Mouse (Mus musculus) stomach, embryonic 15.5 days (tissue): ENCODE measurements around the gene Olfr215. TPM values are rescaled to one million over a fixed set of nuclear protein-coding genes. Genes with fewer than 3 reads are reported as not detected.
"Not testable (repeated sequence)": the region's sequence is repeated elsewhere in the genome, so short reads cannot be mapped to it uniquely, and the experiment has no call there.

ENCODE experiments used
- ATAC-seq: fragments of 200-750 bp; cut with Nextera tagmentation; 2 replicates; pipeline ENCODE4 v1.8.0; 2017; ENCODE audit warnings: low read depth, moderate number of reproducible peaks, moderate TSS enrichment; ENCODE audit not compliant: insufficient read depth, low FRiP score
- H3K27ac ChIP-seq: fragments of 300-500 bp; sonication (generic); 2 replicates; pipeline ENCODE4 v1.5.1; 2015; ENCODE audit warnings: mild to moderate bottlenecking, inconsistent platforms
- H3K27me3 ChIP-seq: fragments of 300-500 bp; sonication (generic); replicated peaks from 2 replicates; pipeline ENCODE4 v1.6.1; 2015; ENCODE audit warnings: inconsistent platforms
- H3K36me3 ChIP-seq: fragments of 300-500 bp; sonication (generic); 2 replicates; pipeline ENCODE4 v1.6.1; 2015; ENCODE audit warnings: inconsistent platforms
- H3K4me1 ChIP-seq: fragments of 300-500 bp; sonication (generic); 2 replicates; pipeline ENCODE4 v1.6.1; 2015; ENCODE audit warnings: inconsistent platforms
- H3K4me2 ChIP-seq: fragments of 300-500 bp; sonication (generic); 2 replicates; pipeline ENCODE4 v1.6.1; 2015; ENCODE audit warnings: mild to moderate bottlenecking, inconsistent platforms
- H3K4me3 ChIP-seq: fragments of 300-500 bp; sonication (generic); replicated peaks from 2 replicates; pipeline ENCODE4 v1.5.1; 2015; ENCODE audit warnings: inconsistent platforms
- H3K9ac ChIP-seq: fragments of 300-500 bp; sonication (generic); 2 replicates; pipeline ENCODE4 v1.6.1; 2015; ENCODE audit warnings: inconsistent platforms
- H3K9me3 ChIP-seq: fragments of 300-500 bp; sonication (generic); 2 replicates; pipeline ENCODE4 v1.6.1; 2016; ENCODE audit warnings: inconsistent platforms
- WGBS: fragments of 180-500 bp; shearing (Covaris S2); methylation state at CpG from one replicate; pipeline ENCODE4 v1.1.7; 2015; 5-methylcytosine and 5-hydroxymethylcytosine counted together
- polyA plus RNA-seq: library from polyadenylated mRNA; unstranded; fragments of >200 nt; fragmentation: Nextera tagmentation; extraction: Ambion mirVana; gene quantifications from 2 replicates; pipeline ENCODE4 v1.2.1, GENCODE M21; 2015

The Olfr215 gene
- polyA plus RNA-seq, 1 experiment from 2014 or later: not detected

GRCm38 (mm10) chr6:116554952-116555351 lies 29.0 kb downstream of the Olfr215 start:
- H3K4me3 ChIP-seq: no peak overlapping the region
- H3K4me2 ChIP-seq: no peak overlapping the region
- no peak overlapping the region for H3K27ac ChIP-seq
- H3K4me1 ChIP-seq: no peaks in the 10 kb centered on the region
- H3K27me3 ChIP-seq: no peaks in the 10 kb centered on the region
- no peaks in the 10 kb centered on the region for H3K36me3 ChIP-seq
- no peak overlapping the region for H3K9ac ChIP-seq
- ATAC-seq: no peak
- no peaks in the 10 kb centered on the region for H3K9me3 ChIP-seq
- WGBS: 53% methylated on average over 3 of the region's 3 CpGs

- WGBS: 68% methylated on average over 1 of the region's 1 CpGs
- Histone ChIP-seq H3K27ac (no peak within 1 kb of the TSS), H3K36me3 (no peaks in the 10 kb centered on the region), H3K4me1 (no peaks in the 10 kb centered on the region), H3K27me3 (no peaks in the 10 kb centered on the region), H3K9ac (no peak within 1 kb of the TSS), H3K4me2 (no peak within 1 kb of the TSS), H3K9me3 (no peaks in the 10 kb centered on the region), H3K4me3 (no peak within 1 kb of the TSS)
- no peak for ATAC-seq
These were observed 30.1 kb downstream of the Olfr215 start, which contains the start of gene Olfr214 for GRCm38 (mm10) chr6:116553935-116554334. Olfr214 (plus strand) TSS chr6:116554235.

GRCm38 (mm10) chr6:116550841-116551240 lies 33.2 kb downstream of the Olfr215 start, which contains the start of gene Gm5580:
Gm5580 (plus strand) TSS chr6:116551141.
- H3K27me3 ChIP-seq, H3K9ac ChIP-seq, H3K4me2 ChIP-seq, H3K36me3 ChIP-seq, ATAC-seq, H3K27ac ChIP-seq, H3K4me3 ChIP-seq, H3K4me1 ChIP-seq, H3K9me3 ChIP-seq: not testable (repeated sequence)
- WGBS: 92% methylated on average over 11 of the region's 11 CpGs

GRCm38 (mm10) chr6:116542500-116542899 lies 41.5 kb downstream of the Olfr215 start:
- Histone ChIP-seq H3K9me3 (no peaks in the 10 kb centered on the region), H3K4me1 (no peaks in the 10 kb centered on the region), H3K27ac (no peak overlapping the region), H3K4me2 (no peak overlapping the region), H3K36me3 (no peaks in the 10 kb centered on the region), H3K9ac (no peak overlapping the region), H3K27me3 (no peaks in the 10 kb centered on the region), H3K4me3 (no peak overlapping the region)
- ATAC-seq: no peak
- WGBS: 74% methylated on average over 2 of the region's 2 CpGs

GRCm38 (mm10) chr6:116538156-116538555 lies 45.8 kb downstream of the Olfr215 start, which contains the start of gene Olfr213:
Olfr213 (plus strand) TSS chr6:116538456.
- no peaks in the 10 kb centered on the region for H3K9me3 ChIP-seq
- H3K4me3 ChIP-seq: no peak within 1 kb of the TSS
- no peaks in the 10 kb centered on the region for H3K4me1 ChIP-seq
- no peak within 1 kb of the TSS for H3K27ac ChIP-seq
- no peak for ATAC-seq
- no peak within 1 kb of the TSS for H3K9ac ChIP-seq
- no peak within 1 kb of the TSS for H3K4me2 ChIP-seq
- 92% methylated on average over 1 of the region's 1 CpGs for WGBS
- H3K27me3 ChIP-seq: no peaks in the 10 kb centered on the region
- no peaks in the 10 kb centered on the region for H3K36me3 ChIP-seq

Other genes with a start within 250 kb of the Olfr215 start
- 33.6 and 38.2 TPM in 2 replicates for gene March8, start 246.2 kb downstream of the Olfr215 start, polyA plus RNA-seq
- 5.0 and 6.4 TPM in 2 replicates for gene Alox5, start 123.0 kb downstream of the Olfr215 start, polyA plus RNA-seq
- not detected in 2 replicates for gene Olfr211, start 95.1 kb downstream of the Olfr215 start, polyA plus RNA-seq
- gene Olfr212, start 77.7 kb downstream of the Olfr215 start, polyA plus RNA-seq: not detected in 2 replicates
- gene Olfr213, start 45.7 kb downstream of the Olfr215 start, polyA plus RNA-seq: not detected in 2 replicates
- gene Gm5580, start 33.1 kb downstream of the Olfr215 start, polyA plus RNA-seq: 0.35 and 2.5 TPM in 2 replicates
- gene Olfr214, start 30.0 kb downstream of the Olfr215 start, polyA plus RNA-seq: not detected in 2 replicates
- gene Zfp422, start 44.8 kb upstream of the Olfr215 start, polyA plus RNA-seq: 132 and 135 TPM in 2 replicates
- gene Depp1, start 66.4 kb upstream of the Olfr215 start, polyA plus RNA-seq: 32.2 and 33.7 TPM in 2 replicates
- gene Rassf4, start 89.8 kb upstream of the Olfr215 start, polyA plus RNA-seq: 10.1 and 10.6 TPM in 2 replicates
- 0.05 and 0.06 TPM in 2 replicates for gene Tmem72, start 132.7 kb upstream of the Olfr215 start, polyA plus RNA-seq